Mouse (Mus musculus) ovary, postnatal 36 days (tissue): Measurements from ENCODE around the gene Mettl9.

ENCODE experiments used
- DNase-seq: peaks from one replicate; pipeline ENCODE4 v3.0.0; 2022; ENCODE audit warnings: low spot score, mixed read lengths

Gene Mettl9

GRCm38 (mm10) chr7:121044251-121044650 is 10.0 kb downstream of the Mettl9 start:
- DNase-seq: no peak

- no peak for DNase-seq
Measured at GRCm38 (mm10) chr7:121045671-121046453, 11.6 kb downstream of the Mettl9 start.

DNA sequence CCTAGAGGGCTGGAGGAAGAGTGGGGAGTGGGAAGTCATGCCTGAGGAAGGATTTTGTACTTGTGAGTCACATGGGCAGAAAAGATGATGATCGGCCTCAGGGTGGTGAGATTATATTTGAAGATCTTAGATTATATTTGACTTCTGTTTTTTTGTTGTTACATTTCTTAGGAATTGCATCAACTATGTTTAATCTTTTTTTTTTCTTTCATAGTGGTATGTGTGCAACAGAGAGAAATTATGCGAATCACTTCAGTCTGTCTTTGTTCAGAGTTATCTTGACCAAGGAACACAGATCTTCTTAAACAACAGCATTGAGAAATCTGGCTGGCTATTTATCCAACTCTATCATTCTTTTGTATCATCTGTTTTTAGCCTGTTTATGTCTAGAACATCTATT is 13.4 kb downstream of the Mettl9 start:
- DNase-seq: no peak

DNA sequence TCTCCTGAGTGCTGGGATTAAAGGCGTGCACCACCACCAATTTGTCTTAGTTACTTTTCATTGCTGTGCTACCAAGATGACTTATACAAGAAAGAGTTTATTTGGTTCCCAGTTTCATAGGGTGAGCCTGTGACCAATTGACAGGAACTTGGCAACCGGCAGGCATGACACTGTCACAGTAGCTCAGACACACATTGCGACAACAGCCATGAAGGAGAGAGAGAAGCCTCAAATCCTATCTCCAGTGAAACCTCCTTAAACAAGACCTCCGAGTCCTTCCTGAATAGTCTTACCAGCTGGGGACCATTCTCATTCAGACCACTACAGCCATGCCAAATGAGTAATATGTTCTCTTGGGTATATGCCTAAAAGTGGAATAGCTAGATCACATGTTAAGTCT is 18.8 kb downstream of the Mettl9 start:
- no peak for DNase-seq

DNA sequence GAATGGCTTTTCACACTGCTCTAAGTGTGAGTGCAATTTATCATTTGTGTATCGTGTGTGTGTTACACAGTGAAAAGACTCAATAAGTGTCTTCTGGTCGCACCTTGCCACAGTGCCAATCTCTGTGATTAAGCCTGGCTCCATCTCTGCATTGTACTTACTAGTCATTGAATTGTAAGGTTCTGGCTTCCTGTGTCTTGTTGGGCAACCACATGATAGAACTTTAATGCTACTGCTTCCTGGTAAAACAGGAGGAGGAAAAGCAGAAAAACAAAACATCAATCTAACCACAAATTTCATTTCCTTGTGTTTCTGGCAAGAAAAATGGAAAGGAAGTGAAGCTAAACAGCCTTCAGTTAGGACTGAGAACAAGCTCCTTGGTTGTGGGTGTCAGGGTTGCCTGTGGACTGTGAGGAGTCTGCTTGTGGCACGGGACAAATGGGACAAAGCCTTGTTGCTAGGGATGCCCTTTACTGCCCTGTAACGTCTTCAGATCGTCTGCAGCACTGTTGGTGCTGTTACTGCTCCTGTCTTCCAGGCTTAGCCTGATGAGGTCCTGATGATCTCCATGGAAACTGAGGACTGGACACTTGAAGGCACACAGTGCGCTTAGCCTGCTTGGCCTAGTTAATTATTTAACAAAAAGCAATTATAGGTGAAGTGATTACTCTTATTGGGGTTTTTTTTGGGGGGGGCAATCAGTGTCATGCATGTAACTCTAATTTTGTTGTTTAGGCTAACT is 25.4 kb downstream of the Mettl9 start:
- DNase-seq: no peak

- no peak for DNase-seq
Measured at GRCm38 (mm10) chr7:121064309-121064708, 30.1 kb downstream of the Mettl9 start.

GRCm38 (mm10) chr7:121071276-121071675 is 37.0 kb downstream of the Mettl9 start:
- no peak for DNase-seq

DNA sequence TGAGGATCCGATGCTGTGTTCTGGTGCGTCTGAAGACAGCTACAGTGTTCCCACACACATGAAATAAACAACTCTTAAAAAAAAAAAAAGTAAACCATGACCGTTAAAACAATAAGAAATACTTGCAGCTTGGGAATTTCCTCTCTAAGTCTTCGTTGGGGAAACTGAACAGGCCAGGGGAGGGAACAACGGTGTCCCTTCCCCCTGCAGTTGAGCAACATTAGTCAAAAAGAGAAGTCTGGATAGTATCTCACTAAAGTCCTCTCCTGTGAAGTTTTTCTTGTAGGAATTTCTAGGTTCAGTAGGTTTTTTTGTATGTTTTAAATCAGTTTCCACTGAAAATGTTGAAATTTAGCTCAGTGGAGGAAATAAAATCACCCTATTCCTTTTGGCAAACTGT is 38.3 kb downstream of the Mettl9 start:
- no peak for DNase-seq

- peak; percentile 24 for DNase-seq
Measured at GRCm38 (mm10) chr7:121074281-121074680, 40.0 kb downstream of the Mettl9 start, which contains the start of gene Igsf6. TSS of gene Igsf6 (minus strand) at chr7:121074572.

GRCm38 (mm10) chr7:121074801-121075400 is 40.7 kb downstream of the Mettl9 start:
- DNase-seq: no peak

GRCm38 (mm10) chr7:121075416-121075815 is 41.2 kb downstream of the Mettl9 start:
- no peak for DNase-seq

GRCm38 (mm10) chr7:121077311-121077710 is 43.1 kb downstream of the Mettl9 start:
- DNase-seq: no peak

- peak; percentile 9 for DNase-seq
Measured at GRCm38 (mm10) chr7:121077829-121078228, 43.6 kb downstream of the Mettl9 start.

- DNase-seq: no peak
Measured at GRCm38 (mm10) chr7:121081350-121081749, 47.1 kb downstream of the Mettl9 start, which contains the start of gene Otoa. TSS of gene Otoa (plus strand) at chr7:121081650.

DNA sequence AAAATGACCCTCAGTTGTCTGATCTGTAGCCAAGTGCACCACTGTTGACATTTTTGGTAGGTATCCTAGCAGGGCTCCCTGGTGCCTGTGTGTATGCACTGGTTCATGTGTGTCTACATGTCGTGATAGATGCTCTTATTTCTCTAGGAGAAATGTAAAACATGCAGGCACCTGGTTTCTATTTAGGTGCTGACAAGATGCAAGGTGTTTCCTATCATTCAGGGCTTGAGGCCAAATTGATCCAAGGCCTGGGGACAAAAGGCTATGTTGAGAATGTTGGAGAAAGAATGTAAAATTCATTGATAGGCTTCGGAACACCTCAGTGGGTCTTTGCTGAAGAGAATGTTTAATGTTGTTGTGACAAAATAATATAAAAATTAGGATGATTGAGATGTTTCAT is 47.6 kb downstream of the Mettl9 start:
- DNase-seq: no peak

DNA sequence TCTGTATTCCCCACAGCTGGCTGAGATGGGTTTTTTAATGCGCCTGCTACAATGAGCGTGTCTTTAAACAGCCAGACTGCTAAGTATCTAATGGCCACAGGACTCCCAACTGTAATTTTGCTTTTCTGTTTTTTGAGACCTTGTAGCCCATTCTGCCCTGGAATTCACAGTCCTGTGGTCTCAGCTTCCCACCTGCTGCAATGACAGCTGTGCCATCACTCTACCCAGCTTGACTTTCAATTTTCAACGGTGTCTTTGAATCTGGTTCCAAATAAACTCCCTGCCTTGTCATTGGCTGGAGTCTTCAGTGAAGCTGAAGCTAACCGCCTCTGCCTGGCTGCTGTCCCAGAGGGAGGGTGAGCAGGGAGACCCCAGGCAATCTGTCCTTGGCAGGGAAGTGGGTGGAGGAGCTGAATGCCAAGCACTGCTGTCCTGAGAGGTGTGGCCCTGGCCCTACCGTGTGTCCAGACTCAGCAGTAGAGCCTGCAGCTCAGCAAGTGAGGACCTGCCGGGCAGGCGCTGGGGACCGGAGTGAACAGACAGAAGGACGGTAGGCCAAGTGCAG is 48.8 kb downstream of the Mettl9 start:
- no peak for DNase-seq

- DNase-seq: no peak
Measured at GRCm38 (mm10) chr7:121084840-121085453, 50.7 kb downstream of the Mettl9 start.

- DNase-seq: no peak
Measured at GRCm38 (mm10) chr7:121085500-121085899, 51.3 kb downstream of the Mettl9 start.

- no peak for DNase-seq
Measured at GRCm38 (mm10) chr7:121088745-121089144, 54.5 kb downstream of the Mettl9 start.

GRCm38 (mm10) chr7:121090748-121091147 is 56.5 kb downstream of the Mettl9 start:
- DNase-seq: no peak

DNA sequence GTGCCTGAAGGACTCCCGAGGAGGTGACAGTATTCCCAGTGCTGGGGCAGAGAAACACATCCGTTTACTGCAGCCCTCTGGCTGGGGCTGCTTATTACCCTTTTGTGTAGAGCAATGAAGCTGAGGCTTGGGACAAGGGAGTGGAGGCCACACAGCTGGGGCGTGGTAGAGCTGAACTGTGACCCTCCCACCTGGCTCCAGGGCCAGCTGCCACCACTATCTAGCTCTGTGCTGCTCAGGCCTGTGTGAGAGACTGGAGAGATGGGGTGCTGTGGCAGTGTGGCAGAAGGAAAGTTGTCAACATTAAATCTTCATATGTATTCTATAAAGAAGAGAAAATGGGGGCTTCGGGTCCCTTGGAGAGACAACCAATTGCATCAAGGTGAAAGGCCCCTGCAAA is 58.8 kb downstream of the Mettl9 start:
- no peak for DNase-seq
